Mouse (Mus musculus) Patski (cell line): Measurements from ENCODE around the gene Ing3. TPM values are rescaled to one million over a fixed set of nuclear protein-coding genes. Genes with fewer than 3 reads are reported as not detected.

ENCODE experiments used
- ATAC-seq: fragments of 100-300 bp; one replicate; pipeline ENCODE4 v1.8.0; 2021
- CTCF ChIA-PET: fragments of 350-600 bp; sonication (Branson Sonifier 250); formaldehyde crosslinking; loops from one replicate; lab custom pipeline; 2022; ENCODE audit warnings: inconsistent platforms; lab: Charles Lee
- POLR2A ChIA-PET: fragments of 350-600 bp; sonication (Branson Sonifier 250); formaldehyde crosslinking; loops from one replicate; lab custom pipeline; 2022; ENCODE audit warnings: antibody characterized with exemption, inconsistent platforms; lab: Charles Lee
- DNase-seq: peaks from one replicate; pipeline ENCODE4 v3.0.0-alpha.2; 2011; ENCODE audit warnings: low read depth, low spot score
- H3K27me3 ChIP-seq: fragments of 371-371 bp; one replicate; pipeline ENCODE4 v1.5.1; 2021
- CTCF ChIP-seq: fragments of 100-300 bp; IDR thresholded peaks from one replicate; pipeline ENCODE4 v1.5.1; 2021
- in situ Hi-C: fragments of 300-500 bp; cut with MboI; formaldehyde crosslinking; loops from 3 replicates; pipeline ENCODE4 v1.11.1; 2018; ENCODE audit warnings: low pct_unique_long_range_greater_than_20kb, mixed read lengths
- polyA plus RNA-seq: library from polyadenylated mRNA; unstranded; gene quantifications from one replicate; pipeline ENCODE4 v1.2.3, GENCODE M21; 2021

Ing3 gene
- polyA plus RNA-seq, 1 experiment from 2014 or later = 19.9 TPM

DNA sequence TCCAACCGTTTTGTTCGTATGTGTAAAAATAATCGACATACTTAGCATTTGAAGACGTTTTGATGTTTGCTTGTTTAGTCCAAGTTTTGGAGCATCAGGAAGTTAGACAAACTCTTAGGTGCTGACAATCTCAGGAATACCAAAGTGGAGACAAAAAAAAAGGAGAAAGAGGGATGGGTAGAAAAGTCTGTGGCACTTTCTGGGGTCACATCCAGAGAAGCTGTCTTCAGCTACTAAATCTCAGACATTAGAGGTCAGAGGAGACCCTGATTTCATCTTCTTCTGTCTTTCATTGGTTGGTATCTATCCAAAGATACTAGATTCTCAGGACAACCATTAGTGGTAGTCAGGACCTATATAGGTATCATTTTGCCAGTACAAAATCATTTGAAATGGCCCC is 41.8 kb downstream of the Ing3 start:
- peaks cover 39% of the 10 kb centered on the region for H3K27me3 ChIP-seq
- no peak for DNase-seq
- no peak for TF ChIP-seq CTCF
- ChIA-PET POLR2A (interaction anchor here (0.6 to 0.9 kb wide), 2 partner anchors 19 to 396 kb away, joined by 3 read pairs; no protein-coding TSS in a partner anchor), CTCF (no interaction called here)
- ATAC-seq = no peak
- in situ Hi-C loops = no loop called here

DNA sequence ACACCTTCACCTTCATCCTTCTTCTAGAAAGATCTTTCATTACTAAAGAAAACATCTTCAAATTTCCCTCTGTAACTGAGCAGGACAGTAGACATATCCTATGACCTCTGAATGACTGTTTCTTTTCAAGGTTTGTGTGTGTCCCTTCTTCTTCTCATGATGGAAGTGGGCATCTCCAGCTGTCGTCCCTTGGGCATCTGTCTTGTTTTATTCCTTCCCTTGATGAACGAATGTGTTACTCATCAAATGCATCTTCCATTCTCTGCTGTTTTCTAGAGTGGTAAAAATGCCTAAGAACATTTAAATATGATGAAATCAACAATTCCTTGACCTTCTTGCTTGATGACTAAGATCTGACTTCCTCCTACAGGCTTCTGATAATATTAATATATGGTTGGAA is 43.7 kb downstream of the Ing3 start:
- peaks cover 38% of the 10 kb centered on the region for H3K27me3 ChIP-seq
- ATAC-seq = no peak
- TF ChIP-seq CTCF = no peak
- ChIA-PET POLR2A (no interaction called here), CTCF (interaction anchor here (1.3 to 1.4 kb wide), 2 partner anchors 10 to 11 kb away, joined by 3 read pairs; no protein-coding TSS in a partner anchor)
- in situ Hi-C loops = no loop called here
- no peak for DNase-seq

DNA sequence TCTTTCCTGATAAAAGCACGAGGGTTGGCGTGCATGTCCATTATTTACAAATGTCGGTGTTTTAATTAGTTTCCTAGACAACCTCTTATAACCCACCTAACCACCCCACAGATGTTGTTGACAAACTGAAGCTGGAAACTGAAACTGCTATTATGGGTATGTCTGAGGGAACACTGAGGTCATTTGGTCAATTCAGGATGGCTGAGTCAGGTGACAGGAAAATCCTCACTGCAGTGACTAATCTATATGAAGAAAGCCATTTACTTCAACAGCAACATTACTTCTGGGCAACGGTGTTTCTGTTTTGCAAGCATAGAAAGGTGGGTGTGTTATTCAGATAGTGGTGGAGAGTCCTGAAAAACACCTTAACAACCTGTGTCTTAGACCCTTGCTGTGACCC is 48.8 kb downstream of the Ing3 start:
- ChIA-PET POLR2A (no interaction called here), CTCF (no interaction called here)
- no peak for ATAC-seq
- in situ Hi-C loops = no loop called here
- no peak for DNase-seq
- no peak for TF ChIP-seq CTCF
- H3K27me3 ChIP-seq = peaks cover 27% of the 10 kb centered on the region

DNA sequence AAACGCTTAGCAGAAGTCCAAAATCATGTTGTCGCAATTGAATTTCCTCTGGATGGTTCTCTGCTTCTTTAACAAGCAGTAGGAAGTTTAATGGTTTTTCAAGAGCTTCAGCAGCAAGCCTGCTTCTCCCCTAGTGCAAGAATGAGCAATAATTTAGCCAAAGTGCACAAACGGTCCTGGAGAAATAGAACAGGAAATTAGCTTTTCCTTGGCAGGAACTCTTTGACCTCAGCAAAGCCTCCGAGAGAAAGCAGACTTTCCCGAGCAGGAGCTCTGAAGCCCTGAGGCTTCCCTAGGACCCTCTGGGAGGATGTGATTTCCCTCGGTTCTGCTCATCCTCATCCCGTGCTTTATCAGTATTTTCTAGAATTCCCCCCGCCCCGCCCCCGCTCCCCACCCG is 49.7 kb downstream of the Ing3 start:
- TF ChIP-seq CTCF = no peak
- in situ Hi-C loops = no loop called here
- POLR2A ChIA-PET = no interaction called here
- peaks cover 29% of the 10 kb centered on the region for H3K27me3 ChIP-seq
- ATAC-seq (no peak), DNase-seq (no peak)
- CTCF ChIA-PET = interaction anchor here (1.1 kb wide), 1 partner anchor 14 kb away, joined by 3 read pairs; no protein-coding TSS in a partner anchor

DNA sequence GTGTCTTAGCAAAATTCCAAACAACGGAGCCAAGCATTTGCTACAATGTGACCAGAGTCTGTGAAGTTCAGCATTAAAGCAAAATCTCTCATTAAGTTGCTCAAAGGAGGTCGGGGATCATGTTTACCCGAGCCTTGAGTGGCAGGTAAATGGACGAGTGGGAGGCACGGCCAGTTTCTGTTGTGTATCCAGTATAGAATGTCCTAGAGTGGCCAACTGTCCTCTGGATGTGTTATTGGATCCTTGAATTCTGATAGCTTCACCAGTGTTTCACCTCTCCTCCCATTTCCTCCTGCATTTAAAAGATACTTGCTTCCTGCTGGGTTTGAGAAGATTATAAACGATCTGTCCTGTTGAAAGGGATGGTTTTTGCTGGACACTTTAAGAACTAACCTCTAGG is 50.7 kb downstream of the Ing3 start:
- TF ChIP-seq CTCF = no peak
- POLR2A ChIA-PET = no interaction called here
- CTCF ChIA-PET = interaction anchor here (1.1 kb wide), 1 partner anchor 15 kb away, joined by 3 read pairs; no protein-coding TSS in a partner anchor
- ATAC-seq (no peak), DNase-seq (no peak)
- peaks cover 29% of the 10 kb centered on the region for H3K27me3 ChIP-seq
- in situ Hi-C loops = no loop called here

DNA sequence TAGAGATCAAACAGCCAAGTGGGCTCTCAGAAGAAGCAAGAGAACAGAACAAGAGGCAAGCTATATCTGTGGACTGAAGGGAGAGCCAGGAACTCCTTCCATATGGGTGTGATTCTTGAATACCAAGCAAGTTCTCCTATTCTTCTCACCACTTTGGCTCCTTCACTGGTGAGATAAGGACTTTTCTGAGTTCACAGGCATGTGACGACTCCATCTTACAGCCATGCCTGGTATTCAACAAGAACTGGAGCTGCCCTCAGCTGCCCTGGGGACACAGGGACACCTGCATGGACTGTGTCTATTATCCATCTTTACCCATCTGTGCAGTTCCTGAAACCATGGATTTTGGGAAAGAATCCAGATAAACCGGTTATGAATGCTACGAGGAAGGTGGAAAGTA is 51.5 kb downstream of the Ing3 start:
- H3K27me3 ChIP-seq = peaks cover 29% of the 10 kb centered on the region
- ATAC-seq = no peak
- ChIA-PET CTCF (interaction anchor here (1.2 kb wide), 1 partner anchor 16 kb away, joined by 3 read pairs; the partner anchor contains the start of gene Cped1), POLR2A (no interaction called here)
- in situ Hi-C loops = no loop called here
- no peak for DNase-seq
- TF ChIP-seq CTCF = no peak

DNA sequence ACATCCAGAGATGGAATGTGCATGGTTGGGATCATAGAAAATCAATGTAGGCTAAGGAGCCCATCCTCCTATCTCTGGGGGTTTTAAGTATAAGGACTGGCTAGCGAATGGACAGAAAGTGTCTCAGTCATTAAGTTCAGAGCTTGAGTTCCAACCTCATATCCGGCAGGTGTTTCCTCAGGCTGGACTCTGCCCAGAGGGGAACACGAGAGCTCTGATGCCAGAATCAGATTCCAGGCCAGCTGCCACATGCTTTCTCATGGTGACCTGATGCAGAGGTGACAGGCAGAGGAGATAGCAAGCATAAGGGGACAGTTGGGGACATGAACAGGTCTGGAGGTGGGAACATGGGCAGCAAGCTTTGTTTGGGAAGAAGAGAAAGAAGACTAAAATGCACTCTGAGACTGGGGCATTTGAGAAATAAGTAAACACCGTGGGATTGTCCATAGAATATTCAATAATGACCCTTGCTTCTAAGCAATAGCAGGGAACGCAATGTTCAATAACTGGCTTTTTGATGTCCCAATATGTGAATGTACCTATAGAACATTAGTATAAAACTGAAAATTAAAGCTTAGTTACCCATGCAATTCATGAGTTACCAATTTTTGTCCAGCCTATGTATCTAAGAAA is 52.0 kb downstream of the Ing3 start:
- in situ Hi-C loops = no loop called here
- H3K27me3 ChIP-seq = peaks cover 29% of the 10 kb centered on the region
- no peak for TF ChIP-seq CTCF
- ChIA-PET CTCF (interaction anchor here (1.2 kb wide), 1 partner anchor 16 kb away, joined by 3 read pairs; the partner anchor contains the start of gene Cped1), POLR2A (no interaction called here)
- ATAC-seq = no peak
- no peak for DNase-seq

DNA sequence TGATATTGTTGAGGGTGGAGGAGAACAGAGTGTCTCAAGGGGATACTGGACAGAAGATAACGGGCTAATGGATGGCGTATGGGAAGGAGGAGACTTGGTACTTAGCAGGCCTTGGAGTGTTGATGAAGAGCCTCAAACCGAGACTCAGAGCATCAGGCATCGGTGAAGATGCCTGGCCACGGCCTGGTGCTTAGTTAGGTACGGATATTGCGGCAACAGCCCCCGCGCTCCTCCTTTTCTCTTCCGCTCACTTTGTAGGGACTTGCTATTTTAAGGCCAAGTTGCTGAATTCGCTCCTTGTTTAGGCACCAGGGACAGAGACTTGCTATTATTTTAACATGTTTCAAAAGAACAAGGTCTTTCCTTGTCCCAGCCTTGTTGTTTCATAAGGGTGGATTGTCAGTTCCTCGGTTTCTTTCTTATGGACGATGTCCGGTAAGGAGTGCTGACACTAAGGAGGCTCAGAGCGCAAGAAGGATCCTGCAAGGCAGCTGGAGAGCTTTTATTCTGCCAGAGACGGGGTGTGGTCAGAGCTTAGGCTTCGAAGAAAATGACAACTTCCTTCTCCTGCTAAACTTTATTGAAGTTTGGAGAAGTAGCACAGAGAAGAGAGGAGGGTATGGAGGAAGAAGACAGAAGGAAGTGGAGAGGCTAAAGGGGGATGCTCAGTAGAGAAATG is 53.3 kb downstream of the Ing3 start:
- POLR2A ChIA-PET = no interaction called here
- peaks cover 24% of the 10 kb centered on the region for H3K27me3 ChIP-seq
- DNase-seq (no peak), ATAC-seq (no peak)
- TF ChIP-seq CTCF = no peak
- in situ Hi-C loops = no loop called here
- CTCF ChIA-PET = interaction anchor here (0.8 kb wide), 1 partner anchor 17 kb away, joined by 4 read pairs; no protein-coding TSS in a partner anchor

DNA sequence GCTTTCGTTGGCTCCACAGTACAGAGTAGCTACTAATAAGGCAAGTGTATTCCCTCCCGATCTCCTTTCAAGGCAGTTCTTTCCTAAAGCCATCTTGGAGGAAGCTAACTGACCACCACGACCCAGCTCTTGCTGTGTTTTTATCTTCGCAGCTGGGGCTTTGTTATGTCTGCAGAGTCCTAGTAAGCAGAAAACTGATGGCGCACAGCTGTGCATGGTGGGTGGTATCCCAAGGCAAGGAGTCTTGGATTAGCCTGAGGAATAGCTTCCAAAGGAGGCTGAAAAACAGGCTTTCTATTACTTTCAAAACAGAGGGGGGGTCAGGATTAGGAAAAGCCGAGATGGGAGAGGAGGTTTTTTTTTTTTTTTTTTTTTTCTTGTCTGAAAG is 53.8 kb downstream of the Ing3 start:
- ATAC-seq = no peak
- DNase-seq = no peak
- peaks cover 24% of the 10 kb centered on the region for H3K27me3 ChIP-seq
- POLR2A ChIA-PET = no interaction called here
- in situ Hi-C loops = no loop called here
- no peak for TF ChIP-seq CTCF
- CTCF ChIA-PET = interaction anchor here (0.8 to 1.2 kb wide), 2 partner anchors 16 to 22 kb away, joined by 4 read pairs; no protein-coding TSS in a partner anchor

DNA sequence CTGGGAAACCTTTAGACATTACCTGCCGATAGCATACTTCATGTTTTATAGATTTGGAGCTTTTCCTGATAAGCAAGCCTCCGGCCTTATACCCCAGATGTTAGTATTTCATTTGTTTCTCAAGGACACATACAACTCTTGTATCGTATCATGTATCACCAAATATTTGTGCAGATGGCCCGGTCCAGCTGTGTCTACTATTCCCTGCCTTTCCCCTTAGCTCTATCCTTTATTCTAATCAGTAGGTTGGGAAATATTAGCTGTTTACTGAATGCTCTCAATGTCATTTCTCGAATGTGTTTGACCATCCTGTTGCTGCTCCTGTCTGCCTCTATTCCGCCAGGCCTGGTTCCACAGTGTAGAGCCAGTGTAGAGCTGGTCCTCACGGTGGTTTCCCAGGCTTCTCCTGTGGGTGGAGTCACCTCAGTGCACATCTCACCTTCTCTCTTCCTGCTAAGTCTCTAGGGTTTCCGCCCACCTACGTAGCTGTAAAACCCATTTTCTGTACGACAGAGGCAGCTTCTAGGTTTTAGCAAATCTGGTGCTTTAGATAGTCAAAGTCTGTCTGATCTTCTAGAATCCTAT is 54.7 kb downstream of the Ing3 start:
- CTCF ChIA-PET = interaction anchor here (1.2 kb wide), 1 partner anchor 23 kb away, joined by 4 read pairs; no protein-coding TSS in a partner anchor
- in situ Hi-C loops = no loop called here
- ATAC-seq (no peak), DNase-seq (no peak)
- POLR2A ChIA-PET = no interaction called here
- no peak for TF ChIP-seq CTCF
- H3K27me3 ChIP-seq = peaks cover 24% of the 10 kb centered on the region

DNA sequence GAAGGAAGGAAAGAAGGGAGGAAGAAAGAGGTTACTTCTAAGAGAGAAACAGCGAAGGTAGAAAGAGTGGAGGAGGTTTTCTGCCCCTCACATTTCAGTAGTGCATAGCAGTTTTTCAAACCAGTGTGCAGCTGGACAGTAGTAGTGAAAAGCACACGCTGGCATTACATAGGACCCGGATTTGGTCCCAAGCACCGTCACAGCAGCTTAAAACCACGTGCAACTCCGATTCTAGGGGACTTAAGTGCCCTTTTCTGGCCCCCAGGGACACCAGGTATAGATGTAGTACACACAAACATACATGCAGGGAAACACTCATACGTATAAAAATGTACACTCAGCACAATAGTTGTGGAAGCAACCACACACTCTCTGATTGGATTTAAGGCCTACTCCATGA is 59.0 kb downstream of the Ing3 start:
- no peak for ATAC-seq
- ChIA-PET POLR2A (no interaction called here), CTCF (no interaction called here)
- in situ Hi-C loops = no loop called here
- no peak for TF ChIP-seq CTCF
- peaks cover 8% of the 10 kb centered on the region for H3K27me3 ChIP-seq
- DNase-seq = no peak
